Mouse (Mus musculus): ENCODE data around the gene Sbno2. TPM values are rescaled to one million over a fixed set of nuclear protein-coding genes. Genes with fewer than 3 reads are reported as not detected.

Gene Sbno2
- total and polyA plus RNA-seq, 3 experiments = 10.6 to 16.9 (median 11.2) TPM

- DNase-seq = no peak
- 42% methylated on average over 6 of the region's 6 CpGs for WGBS
- no peak for TF ChIP-seq CTCF (IDR thresholded peaks at IDR 0.05)
- Histone ChIP-seq H3K4me3 (no peak overlapping the region), H3K79me2 (replicated peaks; ENCODE audit: control insufficient read depth, insufficient read depth, low read length) (no peaks in the 10 kb centered on the region), H3K27me3 (ENCODE audit: control insufficient read depth, insufficient read depth, low read length) (no peaks in the 10 kb centered on the region), H3K9ac (ENCODE audit: low read depth, low read length) (no peak overlapping the region), H3K4me1 (ENCODE audit: control insufficient read depth, insufficient read depth, low read length) (peaks cover 2% of the 10 kb centered on the region), H3K27ac (no peak overlapping the region), H3K36me3 (ENCODE audit: control insufficient read depth, insufficient read depth, low read length) (no peaks in the 10 kb centered on the region)
- intact Hi-C loops (cut with DNase I) = no loop called here
These were observed 2.3 kb upstream of the Sbno2 start for GRCm38 (mm10) chr10:80107678-80108077.

DNA sequence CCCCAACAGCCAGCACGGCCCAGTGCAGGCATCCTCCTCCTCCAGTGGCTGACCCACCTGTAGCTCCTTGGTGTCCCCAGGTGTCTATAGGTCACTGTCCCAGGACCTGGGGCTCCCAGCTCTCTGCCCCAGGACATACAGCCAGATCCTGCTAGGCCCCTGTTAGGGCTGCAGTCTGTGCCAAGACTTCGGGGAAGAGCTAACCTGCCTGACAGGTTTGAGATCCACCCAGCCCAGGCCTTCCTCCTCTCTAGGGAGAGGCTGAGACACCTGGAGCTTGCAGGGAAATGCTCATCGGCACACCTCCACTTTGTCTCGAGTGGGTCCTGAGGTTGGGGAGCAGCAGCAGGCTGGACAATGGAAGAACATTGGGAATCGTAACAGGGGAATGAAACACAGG lies 555 bp upstream of the Sbno2 start:
- 79% methylated on average over 5 of the region's 5 CpGs for WGBS
- H3K36me3 ChIP-seq (ENCODE audit: control insufficient read depth, insufficient read depth, low read length) = no peaks in the 10 kb centered on the region
- intact Hi-C loops (cut with DNase I) = no loop called here
- H3K9ac ChIP-seq (ENCODE audit: low read depth, low read length) = no peak overlapping the region
- no peak for DNase-seq
- H3K27me3 ChIP-seq (ENCODE audit: control insufficient read depth, insufficient read depth, low read length) = no peaks in the 10 kb centered on the region
- H3K79me2 ChIP-seq (replicated peaks; ENCODE audit: control insufficient read depth, insufficient read depth, low read length) = peaks cover 7% of the 10 kb centered on the region
- H3K4me1 ChIP-seq (ENCODE audit: control insufficient read depth, insufficient read depth, low read length) = peaks cover 9% of the 10 kb centered on the region
- TF ChIP-seq POLR2A (IDR thresholded peaks at IDR 0.05; ENCODE audit: insufficient read depth, low read depth, low read length) = no peak
- no peak for TF ChIP-seq CTCF (IDR thresholded peaks at IDR 0.05)
- TF ChIP-seq EP300 (IDR thresholded peaks at IDR 0.05; ENCODE audit: insufficient read depth, low read depth, low read length) = no peak
- H3K4me3 ChIP-seq = no peak overlapping the region
- H3K27ac ChIP-seq = no peak overlapping the region

GRCm38 (mm10) chr10:80104181-80104580 lies 1.2 kb downstream of the Sbno2 start:
- 35% methylated on average over 3 of the region's 3 CpGs for WGBS
- Histone ChIP-seq H3K36me3 (ENCODE audit: control insufficient read depth, insufficient read depth, low read length) (no peaks in the 10 kb centered on the region), H3K27ac (no peak overlapping the region), H3K9ac (ENCODE audit: low read depth, low read length) (no peak overlapping the region), H3K4me1 (ENCODE audit: control insufficient read depth, insufficient read depth, low read length) (peaks cover 14% of the 10 kb centered on the region), H3K4me3 (no peak overlapping the region), H3K27me3 (ENCODE audit: control insufficient read depth, insufficient read depth, low read length) (no peaks in the 10 kb centered on the region), H3K79me2 (replicated peaks; ENCODE audit: control insufficient read depth, insufficient read depth, low read length) (peaks cover 13% of the 10 kb centered on the region)
- DNase-seq = no peak
- intact Hi-C loops (cut with DNase I) = no loop called here
- TF ChIP-seq POLR2A (IDR thresholded peaks at IDR 0.05; ENCODE audit: insufficient read depth, low read depth, low read length) (no peak), EP300 (IDR thresholded peaks at IDR 0.05; ENCODE audit: insufficient read depth, low read depth, low read length) (no peak), CTCF (IDR thresholded peaks at IDR 0.05) (no peak)

DNA sequence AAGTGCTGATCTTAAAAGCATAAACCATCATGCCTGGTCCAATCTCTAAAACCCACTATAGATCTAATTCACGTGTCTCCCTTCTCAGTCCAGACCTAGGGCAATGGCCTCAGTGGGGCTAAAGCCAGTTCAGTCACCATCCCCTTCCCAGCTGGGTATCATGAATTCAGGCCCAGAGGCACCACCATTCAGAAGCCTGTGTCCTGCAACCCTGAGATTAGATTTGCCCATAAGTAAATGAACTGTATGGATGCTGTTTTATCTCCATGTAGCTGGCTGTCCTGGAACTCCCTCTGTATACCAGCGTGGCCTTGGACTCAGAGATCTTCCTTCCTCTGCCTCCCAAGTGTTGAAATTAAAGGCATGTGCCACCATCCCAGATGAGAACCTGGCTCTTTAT lies 2.3 kb downstream of the Sbno2 start:
- no peaks in the 10 kb centered on the region for H3K36me3 ChIP-seq (ENCODE audit: control insufficient read depth, insufficient read depth, low read length)
- no peak overlapping the region for H3K4me3 ChIP-seq
- 76% methylated on average over 2 of the region's 2 CpGs for WGBS
- peaks cover 13% of the 10 kb centered on the region for H3K79me2 ChIP-seq (replicated peaks; ENCODE audit: control insufficient read depth, insufficient read depth, low read length)
- intact Hi-C loops (cut with DNase I) = no loop called here
- H3K27me3 ChIP-seq (ENCODE audit: control insufficient read depth, insufficient read depth, low read length) = no peaks in the 10 kb centered on the region
- H3K27ac ChIP-seq = peak overlapping the region; percentile 95
- no peak overlapping the region for H3K9ac ChIP-seq (ENCODE audit: low read depth, low read length)
- DNase-seq = no peak
- no peak for TF ChIP-seq POLR2A (IDR thresholded peaks at IDR 0.05; ENCODE audit: insufficient read depth, low read depth, low read length)
- TF ChIP-seq CTCF (IDR thresholded peaks at IDR 0.05) = no peak
- peaks cover 16% of the 10 kb centered on the region for H3K4me1 ChIP-seq (ENCODE audit: control insufficient read depth, insufficient read depth, low read length)

- peak; percentile 69; the same call in 1 of the 2 replicates for TF ChIP-seq POLR2A (IDR thresholded peaks at IDR 0.05; ENCODE audit: insufficient read depth, low read depth, low read length)
- no peak for TF ChIP-seq CTCF (IDR thresholded peaks at IDR 0.05)
- TF ChIP-seq EP300 (IDR thresholded peaks at IDR 0.05; ENCODE audit: insufficient read depth, low read depth, low read length) = no peak
- Histone ChIP-seq H3K9ac (ENCODE audit: low read depth, low read length) (peak overlapping the region; percentile 98), H3K4me3 (peak overlapping the region; percentile 83), H3K4me1 (ENCODE audit: control insufficient read depth, insufficient read depth, low read length) (peaks cover 19% of the 10 kb centered on the region), H3K27ac (peak overlapping the region; percentile 95), H3K36me3 (ENCODE audit: control insufficient read depth, insufficient read depth, low read length) (no peaks in the 10 kb centered on the region), H3K79me2 (replicated peaks; ENCODE audit: control insufficient read depth, insufficient read depth, low read length) (peaks cover 13% of the 10 kb centered on the region), H3K27me3 (ENCODE audit: control insufficient read depth, insufficient read depth, low read length) (no peaks in the 10 kb centered on the region)
- DNase-seq = peak; percentile 92 to 95
- WGBS = under 1% methylated on average over 59 of the region's 59 CpGs
- intact Hi-C loops (cut with DNase I) = no loop called here
These were observed 3.0 kb downstream of the Sbno2 start for GRCm38 (mm10) chr10:80102216-80102915.

DNA sequence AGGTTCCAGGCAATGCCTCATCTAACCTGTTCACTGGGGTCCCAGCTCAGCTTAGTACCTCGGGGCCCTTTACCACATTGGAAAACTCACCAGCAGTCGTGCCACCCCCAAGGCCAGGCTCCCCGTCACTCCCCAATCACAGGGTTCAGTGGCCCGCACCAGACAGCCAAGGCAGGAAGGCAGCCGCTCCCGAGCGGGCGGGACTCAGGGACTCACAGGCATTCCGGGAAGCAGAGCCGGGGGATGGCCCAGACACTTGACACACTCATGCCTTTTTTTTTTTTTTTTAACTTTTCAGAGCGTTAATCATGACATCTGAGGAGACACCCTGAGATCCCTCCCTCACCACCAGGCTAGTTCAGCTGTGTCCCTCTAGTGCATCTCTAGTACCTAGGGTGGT lies 4.4 kb downstream of the Sbno2 start:
- WGBS = 31% methylated on average over 11 of the region's 11 CpGs
- TF ChIP-seq POLR2A (IDR thresholded peaks at IDR 0.05; ENCODE audit: insufficient read depth, low read depth, low read length) = no peak
- TF ChIP-seq CTCF (IDR thresholded peaks at IDR 0.05) = no peak
- TF ChIP-seq EP300 (IDR thresholded peaks at IDR 0.05; ENCODE audit: insufficient read depth, low read depth, low read length) = no peak
- Histone ChIP-seq H3K79me2 (replicated peaks; ENCODE audit: control insufficient read depth, insufficient read depth, low read length) (peaks cover 16% of the 10 kb centered on the region), H3K4me1 (ENCODE audit: control insufficient read depth, insufficient read depth, low read length) (peaks cover 23% of the 10 kb centered on the region), H3K9ac (ENCODE audit: low read depth, low read length) (peak overlapping the region; percentile 56), H3K27ac (peak overlapping the region; percentile 31), H3K4me3 (peak overlapping the region; percentile 83; the same call in 1 of the 2 replicates), H3K27me3 (ENCODE audit: control insufficient read depth, insufficient read depth, low read length) (no peaks in the 10 kb centered on the region), H3K36me3 (ENCODE audit: control insufficient read depth, insufficient read depth, low read length) (no peaks in the 10 kb centered on the region)
- intact Hi-C loops (cut with DNase I) = no loop called here
- DNase-seq = peak in 1 of 2 experiments; percentile 56
